Mouse (Mus musculus): Measurements from ENCODE around the gene Gm20388. TPM values are rescaled to one million over a fixed set of nuclear protein-coding genes. Genes with fewer than 3 reads are reported as not detected.

The Gm20388 gene
- polyA plus RNA-seq, 1 experiment from 2014 or later, result not detected

GRCm38 (mm10) chr8:124144619-124144980 is 4234.0 kb downstream of the Gm20388 start:
- H3K9ac ChIP-seq, result no peak overlapping the region
- ATAC-seq (ENCODE audit: extremely low read depth, insufficient number of reproducible peaks, low FRiP score, low TSS enrichment), result no peak
- no peaks in the 10 kb centered on the region for H3K36me3 ChIP-seq
- no peaks in the 10 kb centered on the region for H3K9me3 ChIP-seq
- no peak overlapping the region for H3K27ac ChIP-seq (replicated peaks)
- no peak overlapping the region for H3K4me2 ChIP-seq
- H3K4me1 ChIP-seq, result peaks cover 24% of the 10 kb centered on the region
- H3K4me3 ChIP-seq, result no peak overlapping the region
- 83% methylated on average over 12 of the region's 12 CpGs for WGBS
- H3K27me3 ChIP-seq (replicated peaks), result no peaks in the 10 kb centered on the region

- H3K27me3 ChIP-seq (replicated peaks), result no peaks in the 10 kb centered on the region
- no peak overlapping the region for H3K9ac ChIP-seq
- H3K4me3 ChIP-seq, result no peak overlapping the region
- H3K4me2 ChIP-seq, result no peak overlapping the region
- ATAC-seq (ENCODE audit: extremely low read depth, insufficient number of reproducible peaks, low FRiP score, low TSS enrichment), result no peak
- no peak overlapping the region for H3K27ac ChIP-seq (replicated peaks)
- WGBS, result 78% methylated on average over 5 of the region's 5 CpGs
- H3K4me1 ChIP-seq, result peaks cover 11% of the 10 kb centered on the region
- no peaks in the 10 kb centered on the region for H3K9me3 ChIP-seq
- no peaks in the 10 kb centered on the region for H3K36me3 ChIP-seq
Observed at GRCm38 (mm10) chr8:124146286-124146685, 4235.6 kb downstream of the Gm20388 start.

GRCm38 (mm10) chr8:124150009-124150408 is 4239.4 kb downstream of the Gm20388 start:
- Histone ChIP-seq H3K9me3 (peaks cover 4% of the 10 kb centered on the region; the same call in 1 of the 2 replicates), H3K27me3 (replicated peaks) (no peaks in the 10 kb centered on the region), H3K27ac (replicated peaks) (no peak overlapping the region), H3K36me3 (no peaks in the 10 kb centered on the region), H3K4me3 (no peak overlapping the region), H3K4me2 (no peak overlapping the region), H3K4me1 (peaks cover 2% of the 10 kb centered on the region; the same call in 1 of the 2 replicates), H3K9ac (no peak overlapping the region)
- ATAC-seq (ENCODE audit: extremely low read depth, insufficient number of reproducible peaks, low FRiP score, low TSS enrichment), result no peak
- WGBS, result 52% methylated on average over 11 of the region's 11 CpGs

DNA sequence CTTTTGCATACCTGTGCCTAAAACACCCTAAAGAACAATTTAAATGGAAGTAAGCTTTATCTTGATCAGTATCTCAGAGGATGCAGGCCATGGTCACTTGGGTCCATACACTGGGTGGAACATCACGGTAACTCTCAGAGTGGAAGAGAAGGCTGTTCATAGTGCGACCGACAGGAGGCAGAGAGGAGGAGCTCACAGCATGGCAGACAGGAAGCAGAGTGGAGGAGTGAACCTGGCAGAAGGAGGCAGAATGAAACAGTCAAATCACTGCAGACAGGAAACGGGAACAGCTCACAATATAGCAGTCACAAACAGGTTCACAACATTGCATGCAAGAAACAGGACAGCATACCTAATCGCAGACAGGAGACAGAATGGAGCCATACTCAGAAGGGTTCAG is 4239.9 kb downstream of the Gm20388 start:
- no peak overlapping the region for H3K4me3 ChIP-seq
- WGBS, result 72% methylated on average over 5 of the region's 5 CpGs
- no peaks in the 10 kb centered on the region for H3K36me3 ChIP-seq
- no peak for ATAC-seq (ENCODE audit: extremely low read depth, insufficient number of reproducible peaks, low FRiP score, low TSS enrichment)
- H3K9ac ChIP-seq, result no peak overlapping the region
- H3K27me3 ChIP-seq (replicated peaks), result no peaks in the 10 kb centered on the region
- H3K4me1 ChIP-seq, result peaks cover 7% of the 10 kb centered on the region
- no peak overlapping the region for H3K27ac ChIP-seq (replicated peaks)
- peaks cover 4% of the 10 kb centered on the region; the same call in 1 of the 2 replicates for H3K9me3 ChIP-seq
- no peak overlapping the region for H3K4me2 ChIP-seq

- peaks cover 4% of the 10 kb centered on the region; the same call in 1 of the 2 replicates for H3K9me3 ChIP-seq
- peaks cover 20% of the 10 kb centered on the region for H3K4me1 ChIP-seq
Observed at GRCm38 (mm10) chr8:124151881-124152280, 4241.2 kb downstream of the Gm20388 start.

GRCm38 (mm10) chr8:124152771-124153170 is 4242.1 kb downstream of the Gm20388 start:
- H3K4me3 ChIP-seq, result no peak overlapping the region
- peaks cover 22% of the 10 kb centered on the region for H3K4me1 ChIP-seq
- WGBS, result 84% methylated on average over 8 of the region's 8 CpGs
- H3K27ac ChIP-seq (replicated peaks), result no peak overlapping the region
- no peak overlapping the region for H3K4me2 ChIP-seq
- H3K9ac ChIP-seq, result no peak overlapping the region
- H3K27me3 ChIP-seq (replicated peaks), result no peaks in the 10 kb centered on the region
- no peaks in the 10 kb centered on the region for H3K36me3 ChIP-seq
- peaks cover 4% of the 10 kb centered on the region; the same call in 1 of the 2 replicates for H3K9me3 ChIP-seq
- no peak for ATAC-seq (ENCODE audit: extremely low read depth, insufficient number of reproducible peaks, low FRiP score, low TSS enrichment)

More at GRCm38 (mm10) chr8:124151881-124152280, 4241.2 kb downstream of the Gm20388 start:
- H3K4me3 ChIP-seq, result no peak overlapping the region
- no peaks in the 10 kb centered on the region for H3K36me3 ChIP-seq
- ATAC-seq (ENCODE audit: extremely low read depth, insufficient number of reproducible peaks, low FRiP score, low TSS enrichment), result no peak
- WGBS, result 82% methylated on average over 6 of the region's 6 CpGs
- H3K4me2 ChIP-seq, result no peak overlapping the region
- H3K9ac ChIP-seq, result no peak overlapping the region
- H3K27ac ChIP-seq (replicated peaks), result no peak overlapping the region
- no peaks in the 10 kb centered on the region for H3K27me3 ChIP-seq (replicated peaks)

GRCm38 (mm10) chr8:124156324-124156723 is 4245.7 kb downstream of the Gm20388 start:
- Histone ChIP-seq H3K9me3 (peaks cover 4% of the 10 kb centered on the region; the same call in 1 of the 2 replicates), H3K27me3 (replicated peaks) (no peaks in the 10 kb centered on the region), H3K4me1 (peaks cover 22% of the 10 kb centered on the region), H3K4me3 (no peak overlapping the region), H3K36me3 (no peaks in the 10 kb centered on the region), H3K9ac (no peak overlapping the region), H3K4me2 (no peak overlapping the region), H3K27ac (replicated peaks) (no peak overlapping the region)
- 60% methylated on average over 7 of the region's 7 CpGs for WGBS
- ATAC-seq (ENCODE audit: extremely low read depth, insufficient number of reproducible peaks, low FRiP score, low TSS enrichment), result no peak

DNA sequence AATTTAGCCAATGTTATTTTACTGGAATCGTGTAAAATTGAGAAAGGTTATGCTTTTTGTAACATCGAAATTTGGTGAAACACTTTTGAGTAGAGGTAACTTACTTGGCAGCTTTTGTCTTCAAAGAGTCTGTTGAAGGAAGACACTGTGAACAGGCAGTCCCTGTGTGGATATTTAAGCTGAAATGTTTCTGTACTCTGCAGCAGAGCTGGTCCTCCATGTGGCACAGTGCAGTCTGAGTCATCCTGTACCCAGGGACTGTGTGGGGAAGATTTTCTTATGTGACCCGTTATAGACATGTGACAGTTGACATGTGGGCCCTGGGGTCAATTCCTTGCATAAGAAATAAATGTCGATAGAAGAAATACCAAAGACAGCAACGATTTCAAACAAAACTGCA is 4251.0 kb downstream of the Gm20388 start:
- 72% methylated on average over 5 of the region's 5 CpGs for WGBS
- H3K4me3 ChIP-seq, result no peak overlapping the region

DNA sequence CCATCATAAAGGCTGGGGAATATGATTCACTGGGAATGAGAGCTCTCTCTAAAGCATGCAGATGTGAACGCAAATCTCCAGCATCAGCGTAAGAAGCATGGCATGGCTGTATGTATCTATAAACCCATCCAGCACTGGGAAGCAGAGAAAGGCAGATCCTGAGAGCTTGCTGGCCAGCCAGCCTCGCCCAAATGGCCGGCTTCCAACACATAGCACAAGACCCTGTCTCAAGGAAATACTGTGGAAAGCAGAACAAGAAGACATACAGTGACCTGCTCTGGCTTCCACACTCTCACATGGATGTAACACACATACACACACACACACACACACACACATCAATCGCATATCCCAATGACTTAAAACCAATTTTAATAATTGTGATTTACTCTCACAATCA is 4252.6 kb downstream of the Gm20388 start:
- Histone ChIP-seq H3K9me3 (no peaks in the 10 kb centered on the region), H3K4me1 (no peaks in the 10 kb centered on the region), H3K9ac (no peak overlapping the region), H3K4me2 (no peak overlapping the region), H3K27ac (replicated peaks) (no peak overlapping the region), H3K4me3 (no peak overlapping the region), H3K27me3 (replicated peaks) (no peaks in the 10 kb centered on the region), H3K36me3 (no peaks in the 10 kb centered on the region)
- no peak for ATAC-seq (ENCODE audit: extremely low read depth, insufficient number of reproducible peaks, low FRiP score, low TSS enrichment)
- 83% methylated on average over 5 of the region's 5 CpGs for WGBS

More for the DNA sequence above, 4251.0 kb downstream of the Gm20388 start:
- peaks cover 4% of the 10 kb centered on the region for H3K4me1 ChIP-seq
- no peaks in the 10 kb centered on the region for H3K36me3 ChIP-seq
- no peaks in the 10 kb centered on the region for H3K9me3 ChIP-seq
- no peak for ATAC-seq (ENCODE audit: extremely low read depth, insufficient number of reproducible peaks, low FRiP score, low TSS enrichment)
- no peaks in the 10 kb centered on the region for H3K27me3 ChIP-seq (replicated peaks)
- H3K9ac ChIP-seq, result no peak overlapping the region
- no peak overlapping the region for H3K27ac ChIP-seq (replicated peaks)
- no peak overlapping the region for H3K4me2 ChIP-seq

GRCm38 (mm10) chr8:124169749-124170148 is 4259.1 kb downstream of the Gm20388 start:
- Histone ChIP-seq H3K4me2 (no peak overlapping the region), H3K27ac (replicated peaks) (no peak overlapping the region), H3K36me3 (no peaks in the 10 kb centered on the region), H3K4me3 (no peak overlapping the region), H3K9me3 (no peaks in the 10 kb centered on the region), H3K9ac (no peak overlapping the region), H3K27me3 (replicated peaks) (peaks cover 34% of the 10 kb centered on the region), H3K4me1 (peaks cover 31% of the 10 kb centered on the region)
- 80% methylated on average over 7 of the region's 7 CpGs for WGBS
- ATAC-seq (ENCODE audit: extremely low read depth, insufficient number of reproducible peaks, low FRiP score, low TSS enrichment), result no peak

- Histone ChIP-seq H3K4me3 (no peak overlapping the region), H3K9me3 (no peaks in the 10 kb centered on the region), H3K4me2 (no peak overlapping the region), H3K4me1 (peaks cover 31% of the 10 kb centered on the region), H3K36me3 (no peaks in the 10 kb centered on the region), H3K27me3 (replicated peaks) (peaks cover 37% of the 10 kb centered on the region), H3K9ac (peak overlapping the region; percentile 33; the same call in 1 of the 2 replicates), H3K27ac (replicated peaks) (no peak overlapping the region)
- ATAC-seq (ENCODE audit: extremely low read depth, insufficient number of reproducible peaks, low FRiP score, low TSS enrichment), result no peak
- 56% methylated on average over 7 of the region's 7 CpGs for WGBS
Observed at GRCm38 (mm10) chr8:124170671-124171070, 4260.0 kb downstream of the Gm20388 start.

Data from heart, embryonic 13.5 days (tissue).